Mouse (Mus musculus): ENCODE measurements around the gene Ccdc177. TPM values are rescaled to one million over a fixed set of nuclear protein-coding genes. Genes with fewer than 3 reads are reported as not detected.

The Ccdc177 gene
- polyA plus RNA-seq (2012; rRNA removed): 0.12 and 0.19 TPM in 2 replicates

GRCm38 (mm10) chr12:80760396-80760801 lies at the start of gene Ccdc177:
Ccdc177 (minus strand) TSS chr12:80760687.

DNA sequence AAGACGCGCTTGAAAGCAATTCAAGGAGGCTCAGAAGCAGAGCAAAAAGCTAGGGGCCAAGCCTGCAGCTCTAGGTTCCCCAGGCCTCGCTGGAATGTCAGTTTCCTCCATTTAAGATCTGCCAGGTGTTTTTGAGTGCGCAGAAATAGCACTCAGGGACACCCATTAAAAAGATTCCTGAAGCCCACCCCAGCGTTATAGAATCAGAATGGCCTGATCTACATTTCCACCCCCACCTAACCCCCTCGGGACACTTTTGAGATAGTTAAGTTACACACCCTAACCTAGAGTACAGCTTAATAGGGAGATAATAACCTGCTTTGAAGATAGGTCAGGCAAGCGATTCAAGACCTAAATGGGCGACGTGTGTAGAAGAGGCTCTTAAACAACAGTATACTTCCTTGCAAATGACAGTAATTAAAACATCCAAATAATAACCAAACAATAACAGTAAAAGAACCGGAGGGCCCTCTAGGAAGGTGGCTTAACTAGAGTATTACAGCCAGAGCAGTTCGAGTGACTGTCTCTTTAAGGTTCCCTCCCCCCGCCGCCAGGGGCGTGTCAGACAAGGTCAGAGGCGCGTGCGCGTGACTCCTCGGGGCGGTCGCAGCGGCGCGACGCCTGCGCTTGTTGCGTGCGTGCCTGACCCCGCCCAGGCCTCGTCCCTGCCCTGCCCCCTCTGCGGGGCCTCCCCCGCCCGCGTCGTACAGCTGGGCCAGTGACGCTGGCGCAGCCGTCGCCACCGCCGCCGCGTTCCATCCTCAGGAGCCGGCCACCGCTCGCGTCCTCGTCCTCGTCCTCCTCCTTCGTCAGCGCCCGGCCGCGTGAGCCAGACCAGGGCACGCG lies 29.6 kb upstream of the Ccdc177 start, which contains the start of gene Susd6:
Gene Susd6 (plus strand): TSS at position 662 of the 846 bp plus-strand sequence.

Other genes with a start within 250 kb of the Ccdc177 start
- gene Galnt16, start 242.4 kb downstream of the Ccdc177 start, polyA plus RNA-seq (2012; rRNA removed): 6.2 and 7.1 TPM in 2 replicates
- gene Slc39a9, start 116.8 kb downstream of the Ccdc177 start, polyA plus RNA-seq (2012; rRNA removed): 51.6 and 57.3 TPM in 2 replicates
- gene Erh, start 116.3 kb downstream of the Ccdc177 start, polyA plus RNA-seq (2012; rRNA removed): 25.5 and 35.2 TPM in 2 replicates
- gene Plekhd1, start 68.1 kb downstream of the Ccdc177 start, polyA plus RNA-seq (2012; rRNA removed): 17.8 and 26.1 TPM in 2 replicates
- gene Susd6, start 29.8 kb upstream of the Ccdc177 start, polyA plus RNA-seq (2012; rRNA removed): 78.9 and 89.9 TPM in 2 replicates
- 340 and 504 TPM in 2 replicates for gene Srsf5, start 184.8 kb upstream of the Ccdc177 start, polyA plus RNA-seq (2012; rRNA removed)
- 0.26 and 0.36 TPM in 2 replicates for gene Slc10a1, start 208.0 kb upstream of the Ccdc177 start, polyA plus RNA-seq (2012; rRNA removed)